Mouse (Mus musculus) spleen, adult 2 months (tissue): ENCODE results near the gene Tmtc1.

Experiments used
- CTCF ChIP-seq: fragments of 200-500 bp; IDR thresholded peaks from 2 replicates; pipeline ENCODE4 v1.5.1; 2011; ENCODE audit warnings: mild to moderate bottlenecking, inconsistent platforms; ENCODE audit not compliant: insufficient read depth, insufficient read length, insufficient replicate concordance; ENCODE audit errors: extremely low read depth
- POLR2A ChIP-seq: fragments of 200-500 bp; IDR thresholded peaks from 2 replicates; pipeline ENCODE4 v1.6.1; 2011; ENCODE audit warnings: low read depth, low read length, inconsistent platforms

GRCm38 (mm10) chr6:148331916-148332315 lies 112.3 kb downstream of the Tmtc1 start:
- TF ChIP-seq CTCF (no peak), POLR2A (no peak)
